Mouse (Mus musculus): Measurements from ENCODE around the gene Thumpd3. TPM values are rescaled to one million over a fixed set of nuclear protein-coding genes. Genes with fewer than 3 reads are reported as not detected.

Gene Thumpd3
- total RNA-seq, 2 experiments from 2014 or later = 22.6 to 30.6 TPM

DNA sequence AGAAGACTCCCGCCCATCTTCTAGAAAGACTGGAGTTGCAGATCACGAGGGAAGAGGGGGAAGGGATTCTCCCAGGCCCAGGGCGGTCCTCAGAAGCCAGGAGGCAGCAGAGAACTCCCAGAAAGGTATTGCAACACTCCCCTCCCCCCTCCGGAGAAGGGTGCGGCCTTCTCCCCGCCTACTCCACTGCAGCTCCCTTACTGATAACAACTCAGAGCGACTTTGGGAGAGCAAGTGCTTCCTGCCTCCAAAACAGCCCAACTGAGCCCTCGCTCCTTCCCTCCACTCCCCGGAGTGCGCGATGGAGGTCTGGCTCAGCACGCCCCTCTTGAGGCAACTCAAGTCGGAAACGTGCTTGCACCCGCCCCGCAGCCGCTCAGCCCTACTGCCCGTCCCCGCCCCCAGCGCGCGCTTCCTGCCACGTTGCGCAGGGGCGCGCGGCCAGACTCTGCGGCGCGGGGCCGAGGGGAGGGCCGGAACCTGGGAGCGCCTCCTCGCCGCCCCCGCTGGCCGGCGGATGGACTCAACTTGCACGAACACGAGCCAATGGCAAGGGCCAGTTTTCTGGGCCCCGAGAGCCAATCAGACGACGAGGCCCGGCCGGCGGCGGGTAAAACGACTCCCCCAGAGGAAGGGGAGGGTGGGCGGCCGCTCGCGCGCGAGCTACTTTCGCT lies 30.1 kb downstream of the Thumpd3 start:
- DNase-seq (ENCODE audit: low spot score in 2 of 2) = peak; percentile 92 to 94
- intact Hi-C loops (cut with DNase I) = loop anchor here (1.0 to 10.0 kb wide), 5 partner anchors 25 to 229 kb away; partner anchors contain the start of genes Brpf1, Mtmr14 and Thumpd3

DNA sequence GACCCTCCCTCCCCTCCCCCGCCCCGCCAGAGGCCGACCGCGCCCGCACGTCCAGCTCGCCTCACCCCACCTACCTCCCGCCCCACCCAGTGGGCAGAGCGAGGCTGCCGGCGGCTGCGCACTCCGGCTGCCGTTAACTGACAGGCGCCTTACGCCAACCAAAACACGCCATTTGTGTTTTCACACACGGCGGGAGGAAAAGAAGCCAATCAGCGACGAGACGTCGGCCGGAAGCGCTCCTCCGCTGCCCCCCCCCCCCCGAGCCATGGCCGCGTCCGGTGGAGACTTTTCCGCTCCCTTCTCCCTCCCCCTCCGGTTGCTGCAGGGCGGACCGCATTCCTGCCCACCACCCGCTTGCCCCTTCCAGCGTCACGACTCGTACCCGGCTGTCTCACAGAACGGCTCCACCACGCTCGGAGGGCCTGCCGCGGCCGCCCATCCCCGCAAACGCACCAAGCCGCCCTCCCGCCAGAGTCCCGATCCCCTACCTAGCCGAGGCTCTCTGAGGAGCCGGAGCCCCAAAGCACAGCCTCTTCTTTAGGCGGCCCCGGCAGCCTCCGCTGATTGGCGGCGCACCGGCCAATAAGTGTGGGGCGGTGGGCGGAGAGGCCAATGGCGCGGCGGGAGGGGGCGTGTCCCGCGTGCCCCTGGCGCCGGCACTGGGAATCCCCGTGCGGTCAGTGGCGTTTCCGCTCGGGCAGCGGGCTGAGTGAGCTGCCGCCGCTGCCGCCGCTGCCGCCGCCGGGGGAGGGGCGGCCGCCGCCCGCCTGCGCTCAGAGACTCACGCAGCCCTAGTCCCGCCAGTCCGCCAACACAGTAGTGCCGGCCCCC lies 30.9 kb downstream of the Thumpd3 start, which contains the start of gene Setd5:
TSS of gene Setd5 (plus strand) at position 680 of the 831 bp plus-strand sequence.
- intact Hi-C loops (cut with DNase I) = loop anchor here (1.0 to 10.0 kb wide), 5 partner anchors 24 to 228 kb away; partner anchors contain the start of genes Brpf1, Mtmr14 and Thumpd3
- peak; percentile 98 to 99 for DNase-seq (ENCODE audit: low spot score in 2 of 2)

DNA sequence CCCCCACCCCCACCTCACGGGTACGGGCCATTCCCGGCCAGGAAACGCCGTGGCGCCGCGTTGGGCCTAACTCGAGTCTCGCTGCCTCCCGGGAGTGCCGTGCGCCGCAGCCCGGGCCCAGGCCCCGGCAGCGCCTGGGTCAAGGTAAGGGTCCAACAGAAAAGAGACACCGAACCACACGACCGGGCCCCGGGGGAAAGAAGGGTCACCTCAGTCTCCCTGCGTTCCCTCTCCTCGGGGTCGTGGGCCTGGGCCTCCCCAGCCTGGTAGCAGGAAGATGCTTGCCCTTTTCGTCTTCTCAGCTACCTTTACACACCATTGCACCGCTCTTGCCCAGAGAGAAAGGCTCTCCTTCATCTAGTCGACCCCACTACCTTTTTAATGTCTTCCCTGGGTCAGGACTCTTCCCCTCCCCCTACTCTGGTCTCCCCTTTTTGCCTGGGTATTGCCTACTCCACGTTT lies 31.6 kb downstream of the Thumpd3 start:
- no peak for DNase-seq (ENCODE audit: low spot score in 2 of 2)
- intact Hi-C loops (cut with DNase I) = loop anchor here (2.0 to 10.0 kb wide), 4 partner anchors 23 to 227 kb away; partner anchors contain the start of genes Brpf1 and Mtmr14

DNA sequence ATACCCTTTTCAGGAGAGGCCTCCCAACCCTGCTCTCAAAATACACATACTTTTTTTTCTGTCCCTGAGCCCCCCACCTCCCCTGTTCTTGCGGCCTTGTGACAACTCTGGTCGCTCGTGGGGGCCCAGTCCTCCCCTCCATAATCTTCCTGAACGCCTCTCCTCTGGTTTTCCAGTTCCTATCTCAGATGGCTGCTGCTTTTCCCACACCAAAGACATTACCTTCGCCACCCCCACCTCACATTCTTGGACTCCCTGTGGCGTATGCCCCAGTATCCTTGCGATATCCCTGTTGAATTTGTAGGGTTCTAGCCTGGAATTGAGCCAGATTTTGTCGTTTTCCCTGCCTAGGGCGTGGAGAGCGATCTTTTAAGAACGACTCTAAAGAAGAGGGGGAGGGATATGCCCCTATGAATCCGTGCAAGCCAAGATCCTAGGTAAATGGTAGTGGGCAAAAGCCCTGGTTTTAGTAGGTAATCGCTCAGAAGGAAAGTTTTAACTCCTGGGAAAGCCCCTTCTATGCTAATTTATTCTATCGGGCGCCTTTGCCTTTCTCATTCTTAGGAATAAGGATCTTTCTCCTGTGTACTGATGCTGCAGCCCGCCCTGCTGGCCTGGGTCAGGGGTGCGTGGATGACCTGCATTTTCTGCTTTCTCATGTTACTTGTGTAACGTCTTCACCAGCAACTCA lies 32.2 kb downstream of the Thumpd3 start:
- intact Hi-C loops (cut with DNase I) = loop anchor here (5.0 to 10.0 kb wide), 3 partner anchors 39 to 227 kb away; partner anchors contain the start of genes Brpf1 and Mtmr14
- peak; percentile 41 to 42 for DNase-seq (ENCODE audit: low spot score in 2 of 2)

DNA sequence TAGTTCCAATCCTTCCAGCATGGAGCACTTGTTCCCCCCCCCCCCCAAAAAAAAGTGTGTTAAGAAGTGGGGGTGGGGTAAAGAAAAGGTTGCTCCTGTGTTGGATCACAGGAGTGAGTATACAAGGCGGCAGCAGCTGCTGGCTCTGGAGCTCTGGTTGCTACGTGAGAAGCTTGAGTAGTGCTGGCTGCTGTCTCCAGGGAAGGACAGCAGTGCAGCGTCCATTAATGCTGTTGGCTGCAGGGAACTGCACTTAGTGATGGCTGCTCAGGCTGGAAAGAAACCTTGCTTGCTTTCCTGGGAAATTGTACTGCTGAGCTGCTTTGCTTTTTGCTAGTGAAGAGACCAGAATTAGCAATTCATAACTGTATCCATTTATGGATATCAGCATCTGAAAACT lies 33.5 kb downstream of the Thumpd3 start:
- intact Hi-C loops (cut with DNase I) = loop anchor here (5.0 to 10.0 kb wide), 3 partner anchors 38 to 225 kb away; partner anchors contain the start of genes Brpf1 and Mtmr14
- DNase-seq (ENCODE audit: low spot score in 2 of 2) = peak; percentile 18 to 30

DNA sequence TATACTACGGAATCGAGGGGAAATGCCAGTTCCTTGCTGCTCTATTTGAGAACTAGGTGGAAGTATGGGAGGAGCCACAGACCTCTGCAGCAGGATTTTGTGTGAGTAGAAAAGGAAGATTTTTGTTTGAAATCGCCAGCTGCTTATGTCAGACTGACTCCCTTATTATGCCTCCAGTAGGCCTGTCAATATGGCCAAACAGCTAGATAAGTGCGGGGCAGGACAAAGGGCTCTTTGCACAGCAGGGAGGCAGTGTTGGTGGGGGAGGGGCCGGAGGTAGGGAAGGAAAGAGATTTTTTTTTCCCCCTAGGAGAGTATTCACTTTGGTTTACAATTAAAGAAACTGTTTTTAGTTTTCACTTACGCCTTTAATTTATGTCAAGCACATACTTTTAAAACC lies 36.2 kb downstream of the Thumpd3 start:
- intact Hi-C loops (cut with DNase I) = no loop called here
- no peak for DNase-seq (ENCODE audit: low spot score in 2 of 2)

DNA sequence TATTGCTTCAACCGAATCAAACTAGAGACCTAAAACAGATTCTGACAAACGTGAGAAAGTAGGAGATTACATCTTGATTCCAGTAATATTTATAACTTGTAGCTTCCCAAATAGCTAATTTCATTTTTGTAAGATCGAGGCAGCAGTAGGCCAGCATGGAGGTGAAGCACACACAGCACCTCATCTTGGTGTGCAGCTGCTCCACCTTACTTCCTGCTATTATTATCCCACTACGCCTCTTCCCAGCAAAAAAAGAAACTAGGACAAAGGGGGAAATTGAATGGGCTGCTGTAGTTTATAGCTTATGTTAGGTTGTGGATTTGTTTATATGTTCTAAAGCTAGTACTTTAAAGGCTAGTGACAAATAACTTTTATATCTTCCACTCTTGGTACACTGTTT lies 38.6 kb downstream of the Thumpd3 start:
- intact Hi-C loops (cut with DNase I) = no loop called here
- DNase-seq (ENCODE audit: low spot score in 2 of 2) = no peak

DNA sequence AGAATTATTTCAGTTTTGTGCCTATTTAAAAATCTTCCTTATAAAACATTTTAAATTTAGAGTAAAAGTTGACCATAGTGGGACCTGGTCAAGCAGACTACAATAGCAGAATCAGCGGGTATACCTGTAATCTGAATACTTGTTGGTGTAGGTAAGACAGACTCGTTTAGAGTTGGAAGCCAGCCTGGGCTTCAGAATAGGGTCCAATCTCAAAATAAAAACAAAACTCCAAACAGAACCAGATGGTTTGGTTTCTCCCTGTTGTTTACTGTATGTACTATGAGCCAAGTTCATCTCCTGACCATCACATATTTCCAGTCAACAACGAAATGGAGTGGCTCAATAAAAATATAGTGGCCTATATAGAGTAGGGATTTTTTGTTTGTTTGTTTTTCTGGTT lies 47.2 kb downstream of the Thumpd3 start:
- intact Hi-C loops (cut with DNase I) = no loop called here
- no peak for DNase-seq (ENCODE audit: low spot score in 2 of 2)

DNA sequence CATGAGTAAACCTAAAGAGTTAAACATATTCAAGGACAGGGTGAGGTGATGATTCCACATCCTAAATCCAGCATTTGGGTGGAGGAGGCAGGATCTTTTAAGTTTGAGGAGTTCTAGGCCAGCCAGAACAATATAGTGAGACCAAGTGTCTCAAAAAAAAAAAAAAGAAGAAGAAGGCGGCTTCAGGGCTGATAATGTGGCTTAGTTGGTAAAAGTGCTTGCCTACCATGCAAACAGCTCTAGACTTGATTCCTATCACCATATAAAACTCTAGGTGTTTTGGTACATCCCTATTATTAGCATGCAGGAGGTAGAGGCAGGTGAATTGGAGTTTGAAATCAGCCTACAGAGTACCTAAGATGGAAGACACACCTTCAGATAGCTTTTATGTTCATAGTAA lies 49.5 kb downstream of the Thumpd3 start:
- DNase-seq (ENCODE audit: low spot score in 2 of 2) = no peak
- intact Hi-C loops (cut with DNase I) = no loop called here

DNA sequence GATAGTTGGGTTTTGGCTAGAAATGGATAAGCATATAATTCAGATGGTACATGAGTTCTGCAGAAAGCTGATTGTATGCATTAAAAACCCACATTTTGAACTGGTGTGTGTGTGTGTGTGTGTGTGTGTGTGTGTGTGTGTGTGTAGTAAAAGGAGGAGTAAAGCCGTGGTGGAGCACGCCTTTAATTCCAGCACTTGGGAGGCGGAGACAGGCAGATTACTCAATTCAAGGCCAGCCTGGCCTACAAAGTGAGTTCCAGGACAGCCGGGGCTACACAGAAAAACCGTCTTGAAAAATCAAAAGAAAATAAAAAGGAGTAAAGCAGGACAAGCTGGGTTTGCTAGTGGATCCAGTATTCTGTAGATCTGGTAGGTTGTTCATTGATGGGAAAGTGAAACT lies 51.6 kb downstream of the Thumpd3 start:
- intact Hi-C loops (cut with DNase I) = no loop called here
- DNase-seq (ENCODE audit: low spot score in 2 of 2) = no peak

DNA sequence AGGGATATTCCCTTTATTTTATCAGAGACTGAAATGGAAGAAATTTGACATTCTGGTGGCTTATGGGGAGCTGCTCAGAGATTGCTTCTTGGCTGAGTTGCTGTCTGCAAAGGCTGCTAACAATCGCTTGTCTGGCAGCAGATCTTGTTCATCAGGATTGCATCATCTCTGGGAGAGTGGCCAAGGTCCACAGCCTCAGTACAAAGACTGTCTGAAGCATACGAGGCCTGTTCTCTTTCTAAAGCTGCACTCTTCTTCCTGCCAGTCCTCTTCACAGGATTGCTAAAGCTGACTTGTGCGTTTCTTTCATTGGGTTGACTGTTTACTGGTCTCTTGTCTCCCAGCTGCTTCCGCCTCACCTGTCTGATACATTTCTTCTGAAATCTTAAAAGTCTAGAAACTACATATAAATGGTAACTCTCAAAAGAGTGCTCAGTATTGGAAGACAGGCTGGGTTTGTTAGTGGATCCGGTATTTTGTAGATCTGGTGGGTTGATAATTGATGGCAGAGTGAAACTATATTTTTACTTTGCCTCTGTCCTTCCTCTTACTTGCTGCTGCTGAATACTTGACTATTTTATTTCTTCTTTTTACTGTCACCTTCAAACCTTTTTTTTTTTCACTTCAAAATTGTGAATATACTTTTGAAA lies 53.7 kb downstream of the Thumpd3 start:
- intact Hi-C loops (cut with DNase I) = loop anchor here (2.0 kb wide), 1 partner anchor 23 kb away; the partner anchor contains the start of gene Setd5
- peak; percentile 83 to 89 for DNase-seq (ENCODE audit: low spot score in 2 of 2)

DNA sequence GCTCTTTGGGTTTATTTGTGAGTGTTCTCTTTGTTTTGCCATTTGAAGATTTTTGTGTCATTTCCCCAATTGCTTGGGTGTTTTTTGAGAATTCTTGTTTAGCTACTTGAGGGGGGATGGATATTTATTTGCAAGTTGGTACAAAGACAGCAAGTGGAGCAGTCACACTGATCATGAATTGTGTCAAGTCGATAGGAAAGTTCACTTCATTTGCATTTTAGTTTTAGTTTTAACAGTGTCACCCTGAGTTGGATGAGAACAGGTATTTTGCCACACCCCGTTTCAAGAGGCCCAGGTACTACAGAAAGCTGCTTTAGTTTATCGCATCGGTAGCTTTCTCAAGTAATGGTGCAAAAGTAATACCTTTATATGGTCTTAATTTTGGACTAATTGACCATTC lies 56.5 kb downstream of the Thumpd3 start:
- intact Hi-C loops (cut with DNase I) = no loop called here
- DNase-seq (ENCODE audit: low spot score in 2 of 2) = no peak

DNA sequence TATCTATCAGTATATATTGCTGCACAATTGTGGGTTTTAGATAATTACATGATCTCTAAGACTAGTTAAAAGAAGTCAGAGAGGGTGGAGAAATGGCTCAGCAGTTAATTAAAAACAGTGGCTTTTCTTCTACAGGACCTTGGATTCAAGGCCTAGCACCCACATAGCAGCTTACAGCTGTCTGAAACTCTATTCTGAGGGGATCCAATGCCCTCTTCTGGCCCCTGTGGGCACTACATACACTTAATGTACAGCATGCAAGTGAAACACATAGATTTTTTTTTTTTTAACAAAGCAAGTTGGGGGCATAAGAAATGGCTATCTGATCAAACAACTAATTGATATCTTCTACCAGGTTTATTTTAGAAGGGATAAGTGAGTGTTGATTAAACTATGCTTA lies 57.7 kb downstream of the Thumpd3 start:
- no peak for DNase-seq (ENCODE audit: low spot score in 2 of 2)
- intact Hi-C loops (cut with DNase I) = no loop called here

DNA sequence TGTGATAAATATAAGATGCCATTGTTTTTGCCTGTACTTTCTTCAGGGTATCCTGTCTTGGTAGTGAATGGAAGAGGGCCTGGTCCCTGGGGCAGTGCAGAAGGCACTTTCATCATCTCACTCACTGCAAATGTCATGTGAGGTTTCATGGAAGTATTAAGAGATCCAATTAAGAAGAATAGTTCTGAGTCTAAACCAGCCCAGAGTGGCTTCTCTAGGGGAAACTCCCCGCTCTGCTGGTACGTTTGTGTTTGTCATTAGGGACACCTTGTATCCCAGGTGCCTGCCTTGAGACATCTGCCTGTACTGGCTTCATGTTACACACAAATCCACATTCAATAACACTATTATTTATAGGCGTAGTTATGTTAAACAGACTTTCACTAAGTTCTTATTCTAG lies 63.4 kb downstream of the Thumpd3 start:
- DNase-seq (ENCODE audit: low spot score in 2 of 2) = no peak
- intact Hi-C loops (cut with DNase I) = no loop called here

DNA sequence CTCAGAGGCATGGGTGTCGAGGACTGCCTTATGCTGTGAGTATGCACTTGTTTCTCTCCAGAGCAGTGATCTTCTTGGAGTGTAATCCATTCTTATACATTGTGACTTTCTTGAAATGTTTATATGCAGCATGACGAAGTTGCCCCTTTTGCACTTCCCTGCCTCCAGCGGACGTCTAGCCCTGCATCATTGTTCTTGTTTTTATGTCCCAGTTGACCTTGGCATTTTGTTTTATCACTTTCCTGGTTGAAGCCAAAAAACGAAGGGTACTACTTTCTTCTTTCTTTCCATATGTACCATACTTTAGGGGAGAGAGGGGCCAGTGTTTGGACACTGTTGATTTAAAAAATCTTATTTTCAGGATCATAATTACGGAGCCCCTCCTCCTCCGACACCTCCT lies 63.9 kb downstream of the Thumpd3 start:
- intact Hi-C loops (cut with DNase I) = no loop called here
- DNase-seq (ENCODE audit: low spot score in 2 of 2) = no peak

Measured in left cerebral cortex, postnatal 36 days (tissue).